Mouse (Mus musculus) stomach, postnatal 0 days (tissue): ENCODE measurements at regions not wholly inside any gene's neighbourhood (a gene's known extent, or its start where the extent isn't known, plus 50 kb on each side); places are given as distances from the start of the nearest gene placed in this dataset.

Experiments used
- CTCF ChIP-seq: IDR thresholded peaks from 2 replicates; pipeline ENCODE4 v1.5.1; 2016; ENCODE audit warnings: antibody characterized with exemption, low read depth, mild to moderate bottlenecking, moderate library complexity
- EP300 ChIP-seq: optimal IDR thresholded peaks from 2 replicates; pipeline ENCODE3; 2016; ENCODE audit warnings: antibody characterized with exemption

DNA sequence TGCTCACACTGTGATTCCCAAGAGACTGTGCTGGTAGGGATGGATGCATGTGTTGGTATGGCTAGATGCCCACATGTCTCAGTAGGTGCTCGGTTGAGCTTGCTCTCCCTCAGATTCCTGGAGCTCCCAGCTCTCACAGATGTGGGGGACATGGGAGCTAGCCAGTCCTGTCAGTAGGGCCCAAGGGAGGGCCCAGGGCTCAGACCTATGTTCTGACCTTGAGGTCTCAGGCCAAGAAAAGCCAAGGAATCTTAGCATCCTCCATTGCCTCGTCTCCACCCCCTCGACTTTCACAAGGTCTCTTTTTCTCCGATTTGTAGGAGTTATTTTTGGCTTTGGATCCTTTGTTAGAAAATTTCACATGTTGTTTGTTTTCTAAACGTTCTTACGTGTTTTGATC lies 130.6 kb downstream of the Ptpn20 start:
- TF ChIP-seq CTCF (no peak), EP300 (no peak)
